Comparison of ENCODE assay signal across 23 mouse cellular contexts in the genomic region with DNA sequence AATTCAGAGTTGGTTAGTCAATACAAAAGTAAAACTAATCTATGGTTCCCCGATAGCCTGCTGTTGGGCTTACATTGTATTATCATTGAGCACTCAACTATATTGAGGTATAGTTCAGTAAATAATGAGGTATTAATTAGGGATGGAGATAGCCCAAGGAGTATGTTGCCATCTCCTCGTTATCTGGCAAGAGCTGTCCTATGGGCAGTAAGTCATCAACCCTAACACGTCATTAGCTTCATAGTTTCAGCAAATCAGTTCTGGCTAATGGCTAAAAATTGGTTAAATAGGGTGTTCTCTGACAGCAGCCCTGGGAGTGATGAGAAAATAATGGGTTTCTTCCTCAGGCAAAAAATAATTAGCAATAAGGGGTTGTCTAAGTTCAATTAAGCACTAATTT.
DNase-seq lines count a peak whose midpoint lies in the region; ATAC-seq and TF ChIP-seq lines count a peak whose summit lies in the region.
"Had no signal": no experiment of that assay in that cellular context is flagged by ENCODE, and none has a peak within 500 bp of the region (broad histone marks: within the 10 kb centered on the region; RNA-seq: fewer than 3 reads in every experiment).

No protein-coding gene starts in this region.

- no peaks in the 10 kb centered on the region for H3K9me3 ChIP-seq in forebrain, embryonic 11.5 days (ENCODE audit: control insufficient read depth, low read length)
- H3K9me3 ChIP-seq in forebrain, embryonic 10.5 days: no peaks in the 10 kb centered on the region
- no peaks in the 10 kb centered on the region for H3K9me3 ChIP-seq in hindbrain, embryonic 12.5 days (replicated peaks)
- no peaks in the 10 kb centered on the region for H3K9me3 ChIP-seq in hindbrain, embryonic 14.5 days (ENCODE audit: control insufficient read depth, low read length)
- H3K9me3 ChIP-seq in midbrain, embryonic 12.5 days: no peaks in the 10 kb centered on the region
- H3K9me3 ChIP-seq in midbrain, embryonic 16.5 days (replicated peaks; ENCODE audit: control insufficient read depth, low read length, poor library complexity, severe bottlenecking): no peaks in the 10 kb centered on the region
- H3K9me3 ChIP-seq: embryonic facial prominence, embryonic 12.5 days; embryonic facial prominence, embryonic 15.5 days; hindbrain, embryonic 15.5 days; intestine, embryonic 15.5 days had no signal

- H3K36me3 ChIP-seq in forebrain, embryonic 11.5 days (ENCODE audit: control insufficient read depth, insufficient read depth, low read length): no peaks in the 10 kb centered on the region
- H3K36me3 ChIP-seq in forebrain, embryonic 10.5 days (replicated peaks): no peaks in the 10 kb centered on the region
- no peaks in the 10 kb centered on the region for H3K36me3 ChIP-seq in hindbrain, embryonic 12.5 days
- H3K36me3 ChIP-seq in hindbrain, embryonic 14.5 days (replicated peaks; ENCODE audit: control insufficient read depth, insufficient read depth): no peaks in the 10 kb centered on the region
- H3K36me3 ChIP-seq in midbrain, embryonic 12.5 days: no peaks in the 10 kb centered on the region
- H3K36me3 ChIP-seq in midbrain, embryonic 16.5 days (ENCODE audit: control insufficient read depth, insufficient read depth, low read length): no peaks in the 10 kb centered on the region
- H3K36me3 ChIP-seq: embryonic facial prominence, embryonic 12.5 days; embryonic facial prominence, embryonic 15.5 days; hindbrain, embryonic 15.5 days; intestine, embryonic 15.5 days had no signal

- no peak overlapping the region for H3K4me3 ChIP-seq in forebrain, embryonic 11.5 days (ENCODE audit: low read depth, low read length)
- H3K4me3 ChIP-seq in forebrain, embryonic 10.5 days: no peak overlapping the region
- H3K4me3 ChIP-seq in hindbrain, embryonic 12.5 days: no peak overlapping the region
- H3K4me3 ChIP-seq in hindbrain, embryonic 14.5 days (replicated peaks; ENCODE audit: low read length): no peak overlapping the region
- H3K4me3 ChIP-seq in midbrain, embryonic 12.5 days: no peak overlapping the region
- no peak overlapping the region for H3K4me3 ChIP-seq in midbrain, embryonic 16.5 days (ENCODE audit: low read depth, low read length)
- H3K4me3 ChIP-seq: embryonic facial prominence, embryonic 12.5 days; embryonic facial prominence, embryonic 15.5 days; gastrocnemius, adult 2 months; hindbrain, embryonic 15.5 days; intestine, embryonic 15.5 days had no signal

- no peak for TF ChIP-seq POLR2A in brain, embryonic 14.5 days (IDR thresholded peaks at IDR 0.05; ENCODE audit: borderline replicate concordance, extremely low read depth, insufficient read depth, insufficient read length, poor library complexity, severe bottlenecking)

- H3K4me1 ChIP-seq in forebrain, embryonic 11.5 days (replicated peaks; ENCODE audit: control insufficient read depth, insufficient read depth, low read length): no peaks in the 10 kb centered on the region
- H3K4me1 ChIP-seq in forebrain, embryonic 10.5 days: peaks cover 7% of the 10 kb centered on the region; the same call in 1 of the 2 replicates
- no peaks in the 10 kb centered on the region for H3K4me1 ChIP-seq in hindbrain, embryonic 12.5 days
- H3K4me1 ChIP-seq in hindbrain, embryonic 14.5 days (replicated peaks; ENCODE audit: control insufficient read depth, insufficient read depth, low read length): no peaks in the 10 kb centered on the region
- no peaks in the 10 kb centered on the region for H3K4me1 ChIP-seq in midbrain, embryonic 12.5 days
- H3K4me1 ChIP-seq in midbrain, embryonic 16.5 days (ENCODE audit: control insufficient read depth, insufficient read depth, low read length): no peaks in the 10 kb centered on the region
- H3K4me1 ChIP-seq: embryonic facial prominence, embryonic 12.5 days; embryonic facial prominence, embryonic 15.5 days; hindbrain, embryonic 15.5 days; intestine, embryonic 15.5 days had no signal

- H3K4me2 ChIP-seq in forebrain, embryonic 11.5 days (ENCODE audit: low read depth, low read length, severe bottlenecking): no peak overlapping the region
- H3K4me2 ChIP-seq in hindbrain, embryonic 12.5 days (replicated peaks): no peak overlapping the region
- H3K4me2 ChIP-seq in hindbrain, embryonic 14.5 days (replicated peaks): no peak overlapping the region
- H3K4me2 ChIP-seq in midbrain, embryonic 12.5 days (replicated peaks): no peak overlapping the region
- H3K4me2 ChIP-seq in midbrain, embryonic 16.5 days (ENCODE audit: low read length): no peak overlapping the region
- H3K4me2 ChIP-seq: embryonic facial prominence, embryonic 12.5 days; embryonic facial prominence, embryonic 15.5 days; heart, embryonic 11.5 days; hindbrain, embryonic 15.5 days; intestine, embryonic 15.5 days had no signal

- no peak overlapping the region for H3K27ac ChIP-seq in forebrain, embryonic 11.5 days (ENCODE audit: low read depth, low read length)
- no peak overlapping the region for H3K27ac ChIP-seq in forebrain, embryonic 10.5 days
- H3K27ac ChIP-seq in hindbrain, embryonic 12.5 days: no peak overlapping the region
- H3K27ac ChIP-seq in hindbrain, embryonic 14.5 days: no peak overlapping the region
- H3K27ac ChIP-seq in midbrain, embryonic 12.5 days (replicated peaks): no peak overlapping the region
- H3K27ac ChIP-seq in midbrain, embryonic 16.5 days (ENCODE audit: low read length): no peak overlapping the region
- H3K27ac ChIP-seq: embryonic facial prominence, embryonic 12.5 days; embryonic facial prominence, embryonic 15.5 days; gastrocnemius, adult 2 months; hindbrain, embryonic 15.5 days; intestine, embryonic 15.5 days had no signal

- ATAC-seq in forebrain, embryonic 11.5 days (replicated peaks; ENCODE audit: low FRiP score): peak; percentile 67
- peak; percentile 72 for ATAC-seq in hindbrain, embryonic 12.5 days (ENCODE audit: low FRiP score)
- ATAC-seq in hindbrain, embryonic 14.5 days (ENCODE audit: low FRiP score): no peak; the same call in 1 of the 2 replicates
- ATAC-seq in midbrain, embryonic 12.5 days (ENCODE audit: low FRiP score, low read depth): peak; percentile 52
- ATAC-seq in midbrain, embryonic 16.5 days: no peak; the same call in 1 of the 2 replicates
- ATAC-seq: activated CD4-positive, CD25-positive, alpha-beta regulatory T cell, adult 4 months; forebrain, postnatal 0 days; intestine, embryonic 15.5 days had no signal

- TF ChIP-seq CTCF in brain, embryonic 14.5 days (IDR thresholded peaks at IDR 0.05; ENCODE audit: borderline replicate concordance, extremely low read depth, insufficient read depth, insufficient read length): no peak

- no peak overlapping the region for H3K9ac ChIP-seq in forebrain, embryonic 11.5 days (ENCODE audit: low read length)
- H3K9ac ChIP-seq in hindbrain, embryonic 12.5 days: no peak overlapping the region
- H3K9ac ChIP-seq in hindbrain, embryonic 14.5 days: no peak overlapping the region
- H3K9ac ChIP-seq in midbrain, embryonic 12.5 days (replicated peaks): no peak overlapping the region
- no peak overlapping the region for H3K9ac ChIP-seq in midbrain, embryonic 16.5 days (ENCODE audit: low read depth, low read length)
- H3K9ac ChIP-seq: embryonic facial prominence, embryonic 12.5 days; embryonic facial prominence, embryonic 15.5 days; forebrain, postnatal 0 days; hindbrain, embryonic 15.5 days; intestine, embryonic 15.5 days had no signal

- 47% methylated on average over 3 of the region's 3 CpGs for WGBS in forebrain, embryonic 11.5 days
- 56% methylated on average over 3 of the region's 3 CpGs for WGBS in forebrain, embryonic 10.5 days
- WGBS in hindbrain, embryonic 12.5 days: 75% methylated on average over 3 of the region's 3 CpGs
- 60% methylated on average over 3 of the region's 3 CpGs for WGBS in hindbrain, embryonic 14.5 days
- 79% methylated on average over 3 of the region's 3 CpGs for WGBS in midbrain, embryonic 12.5 days
- 56% methylated on average over 3 of the region's 3 CpGs for WGBS in midbrain, embryonic 16.5 days

- no peaks in the 10 kb centered on the region for H3K27me3 ChIP-seq in forebrain, embryonic 11.5 days (ENCODE audit: control insufficient read depth, insufficient read depth, low read length)
- H3K27me3 ChIP-seq in forebrain, embryonic 10.5 days (ENCODE audit: poor library complexity, severe bottlenecking): no peaks in the 10 kb centered on the region
- H3K27me3 ChIP-seq in hindbrain, embryonic 12.5 days: no peaks in the 10 kb centered on the region
- no peaks in the 10 kb centered on the region for H3K27me3 ChIP-seq in hindbrain, embryonic 14.5 days (ENCODE audit: control insufficient read depth, insufficient read depth, low read length)
- no peaks in the 10 kb centered on the region for H3K27me3 ChIP-seq in midbrain, embryonic 12.5 days
- no peaks in the 10 kb centered on the region for H3K27me3 ChIP-seq in midbrain, embryonic 16.5 days (ENCODE audit: control insufficient read depth, insufficient read depth, low read depth, low read length)
- H3K27me3 ChIP-seq: embryonic facial prominence, embryonic 12.5 days; embryonic facial prominence, embryonic 15.5 days; hindbrain, embryonic 15.5 days; intestine, embryonic 15.5 days had no signal

- no peak for DNase-seq in forebrain, embryonic 11.5 days (ENCODE audit: low spot score)
- DNase-seq in forebrain, embryonic 10.5 days (ENCODE audit: extremely low spot score, low spot score): no peak
- no peak for DNase-seq in hindbrain, embryonic 14.5 days (ENCODE audit: low spot score)
- peak; percentile 40 for DNase-seq in brain, embryonic 14.5 days (ENCODE audit: low read depth)
- DNase-seq: adrenal gland, postnatal 10 days; adrenal gland, postnatal 36 days; cerebellum, adult 11 months; cerebellum, adult 2 months; cerebellum, adult 9-11 months; cerebellum, postnatal 25 days; forebrain, postnatal 0 days; gastrocnemius, adult 2 months; gastrocnemius, postnatal 14 days; heart, adult 11 months had no signal

Comparison
In these comparisons a context has a peak if more than half of its experiments do, and no peak if none do; other contexts are left out.
1. ATAC-seq: peak in forebrain, embryonic 11.5 days (single experiment), hindbrain, embryonic 12.5 days (single experiment) and midbrain, embryonic 12.5 days (single experiment); none in hindbrain, embryonic 14.5 days (single experiment) and midbrain, embryonic 16.5 days (single experiment).